Mouse (Mus musculus): ENCODE results near the gene Trappc4.
A peak's percentile ranks its signal among the peaks of the same experiment; 100 is the strongest.
"Not testable (repeated sequence)": the region's sequence is repeated elsewhere in the genome, so short reads cannot be mapped to it uniquely, and the experiment has no call there.

The Trappc4 gene

DNA sequence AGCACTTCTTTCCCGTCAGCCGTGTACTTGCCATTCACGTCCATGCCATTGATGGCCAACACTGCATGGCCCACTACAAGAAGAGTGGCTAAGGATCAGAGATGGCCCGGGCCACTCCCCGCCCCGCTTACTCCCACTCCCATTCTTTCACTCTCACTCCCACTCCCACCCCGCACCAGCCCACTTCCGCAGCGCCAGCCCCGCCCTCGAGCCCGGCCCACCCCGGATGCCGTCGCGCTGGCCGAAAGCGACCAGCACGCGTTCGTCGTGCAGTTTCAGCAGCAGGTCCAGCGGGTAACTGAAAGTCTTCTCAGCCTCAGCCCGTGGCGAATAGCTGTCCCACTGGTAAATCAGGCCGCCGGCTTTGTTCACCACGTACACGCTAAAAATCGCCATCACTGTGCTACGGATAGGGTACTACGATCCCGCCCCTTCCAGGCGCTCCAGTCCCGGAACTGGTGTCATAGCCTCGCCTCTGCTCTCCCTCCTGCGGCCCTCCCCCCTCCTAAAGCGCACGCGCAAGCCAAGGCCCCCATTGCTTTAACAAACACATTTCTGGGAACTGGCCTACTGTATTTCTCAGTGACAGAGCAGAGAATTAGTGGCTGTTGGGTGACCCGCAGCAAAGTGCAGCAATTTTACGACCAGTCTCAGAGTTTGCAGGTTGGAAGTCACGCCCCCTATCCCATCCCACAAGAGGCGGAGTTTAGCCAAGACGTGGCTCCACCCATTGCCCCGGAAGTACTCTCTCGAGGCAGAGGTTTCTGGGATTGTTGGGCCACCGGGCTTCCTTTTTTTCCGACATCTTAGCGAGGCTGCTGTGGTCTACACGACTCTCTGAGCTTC is at the start of gene Trappc4, which contains the start of gene Rps25:
TSS of gene Trappc4 (minus strand) at position 695 of the 846 bp plus-strand sequence.
TSS of gene Rps25 (plus strand) at position 234 of the 846 bp plus-strand sequence.
- DNase-seq (ENCODE audit: low spot score in 2 of 2): peak; percentile 88 to 90

- DNase-seq (ENCODE audit: low spot score in 2 of 2): peak in 1 of 2 experiments; percentile 57
Measured at GRCm38 (mm10) chr9:44454891-44455220, 47.5 kb upstream of the Trappc4 start, which contains the start of gene Upk2. Upk2 (minus strand) TSS chr9:44454976.

- DNase-seq (ENCODE audit: low spot score in 2 of 2): peak; percentile 84 to 85
Measured at GRCm38 (mm10) chr9:44454132-44454890, 46.9 kb upstream of the Trappc4 start.

GRCm38 (mm10) chr9:44450387-44450786 is 43.0 kb upstream of the Trappc4 start:
- no peak for DNase-seq (ENCODE audit: low spot score in 2 of 2)

DNA sequence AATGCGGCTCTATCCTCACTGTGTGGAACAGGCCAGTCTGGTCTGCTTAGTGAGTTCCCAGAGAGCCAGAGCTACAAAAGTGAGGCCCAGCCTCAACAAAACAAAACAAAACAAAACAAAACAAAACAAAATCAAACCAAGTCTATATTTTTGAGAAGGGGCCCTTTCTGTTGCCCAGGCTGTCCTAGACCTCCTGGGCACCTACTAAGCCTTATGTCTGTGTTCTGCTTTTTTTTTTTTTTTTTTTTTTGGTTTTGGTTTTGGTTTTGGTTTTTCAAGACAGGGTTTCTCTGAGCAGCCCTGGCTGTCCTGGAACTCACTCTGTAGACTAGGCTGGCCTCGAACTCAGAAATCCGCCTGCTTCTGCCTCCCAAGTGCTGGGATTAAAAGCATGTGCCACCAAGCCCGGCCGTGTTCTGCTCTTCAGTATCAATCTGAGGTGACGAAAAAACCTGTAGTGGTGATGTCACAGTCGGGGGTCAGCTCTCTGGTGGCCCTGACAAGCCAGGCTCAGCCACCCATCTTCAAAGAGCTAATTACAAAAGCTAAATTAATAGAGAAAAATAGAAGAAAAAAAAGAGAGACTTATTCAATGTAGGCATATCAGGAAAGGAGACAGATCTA is 37.1 kb upstream of the Trappc4 start:
- not testable (repeated sequence) for DNase-seq (ENCODE audit: low spot score in 2 of 2)

DNA sequence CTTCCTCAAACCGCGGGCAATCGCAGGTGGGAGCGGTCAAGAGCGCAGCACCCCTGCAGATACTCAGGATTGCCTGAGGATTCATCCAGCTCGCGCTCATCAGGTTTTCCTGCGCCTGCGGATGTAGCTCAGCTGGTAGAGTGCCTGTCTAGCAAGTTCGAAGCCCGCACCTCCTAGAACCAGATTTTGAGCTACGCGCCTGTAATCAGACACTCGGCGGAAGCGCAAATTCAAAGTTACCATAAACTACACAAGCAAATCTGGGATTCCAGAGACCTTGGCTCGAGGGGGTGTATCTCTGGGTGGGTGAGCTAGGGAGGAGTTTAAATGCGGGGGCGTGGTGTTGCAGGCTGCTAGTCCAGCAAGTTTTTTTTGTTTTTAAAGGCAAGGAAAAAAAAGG is 33.6 kb upstream of the Trappc4 start, which contains the start of gene Foxr1:
TSS of gene Foxr1 (minus strand) at position 176 of the 400 bp plus-strand sequence.
- DNase-seq (ENCODE audit: low spot score in 2 of 2): no peak

- DNase-seq (ENCODE audit: low spot score in 2 of 2): no peak
Measured at GRCm38 (mm10) chr9:44435747-44436146, 28.3 kb upstream of the Trappc4 start.

- DNase-seq (ENCODE audit: low spot score in 2 of 2): no peak
Measured at GRCm38 (mm10) chr9:44432577-44433185, 25.3 kb upstream of the Trappc4 start.

- no peak for DNase-seq (ENCODE audit: low spot score in 2 of 2)
Measured at GRCm38 (mm10) chr9:44423576-44423975, 16.2 kb upstream of the Trappc4 start.

DNA sequence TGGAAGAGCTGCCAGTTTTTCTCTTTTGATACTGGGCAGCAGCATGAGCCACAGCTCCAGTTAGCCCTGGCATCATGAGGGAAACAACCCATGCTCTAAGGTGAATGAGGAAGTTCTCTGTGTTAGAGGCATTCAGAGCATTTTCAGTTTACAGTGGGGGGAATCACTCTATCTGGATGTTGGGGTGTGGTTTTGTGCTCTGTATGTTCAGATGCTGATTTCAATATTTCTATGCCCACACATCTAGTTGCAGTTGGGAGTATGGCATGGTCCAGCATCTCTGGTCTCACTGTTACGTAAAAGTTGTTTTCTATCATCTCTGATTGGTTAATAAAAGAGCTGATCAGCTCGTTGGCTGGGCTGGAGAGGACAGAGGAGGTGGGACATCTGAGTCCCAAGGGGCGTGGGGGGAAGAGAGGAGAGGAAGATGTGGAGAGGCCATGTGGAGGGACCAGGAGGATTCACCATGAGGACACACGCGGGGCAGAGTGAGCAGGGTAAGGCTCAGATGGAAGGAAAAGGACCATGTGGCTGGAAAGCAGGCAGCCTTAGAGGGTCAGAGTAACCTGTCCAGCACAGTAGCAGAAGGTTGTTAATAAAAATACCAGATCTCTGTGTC is 13.0 kb upstream of the Trappc4 start:
- no peak for DNase-seq (ENCODE audit: low spot score in 2 of 2)

GRCm38 (mm10) chr9:44419730-44420129 is 12.3 kb upstream of the Trappc4 start:
- not testable (repeated sequence) for DNase-seq (ENCODE audit: low spot score in 2 of 2)

DNA sequence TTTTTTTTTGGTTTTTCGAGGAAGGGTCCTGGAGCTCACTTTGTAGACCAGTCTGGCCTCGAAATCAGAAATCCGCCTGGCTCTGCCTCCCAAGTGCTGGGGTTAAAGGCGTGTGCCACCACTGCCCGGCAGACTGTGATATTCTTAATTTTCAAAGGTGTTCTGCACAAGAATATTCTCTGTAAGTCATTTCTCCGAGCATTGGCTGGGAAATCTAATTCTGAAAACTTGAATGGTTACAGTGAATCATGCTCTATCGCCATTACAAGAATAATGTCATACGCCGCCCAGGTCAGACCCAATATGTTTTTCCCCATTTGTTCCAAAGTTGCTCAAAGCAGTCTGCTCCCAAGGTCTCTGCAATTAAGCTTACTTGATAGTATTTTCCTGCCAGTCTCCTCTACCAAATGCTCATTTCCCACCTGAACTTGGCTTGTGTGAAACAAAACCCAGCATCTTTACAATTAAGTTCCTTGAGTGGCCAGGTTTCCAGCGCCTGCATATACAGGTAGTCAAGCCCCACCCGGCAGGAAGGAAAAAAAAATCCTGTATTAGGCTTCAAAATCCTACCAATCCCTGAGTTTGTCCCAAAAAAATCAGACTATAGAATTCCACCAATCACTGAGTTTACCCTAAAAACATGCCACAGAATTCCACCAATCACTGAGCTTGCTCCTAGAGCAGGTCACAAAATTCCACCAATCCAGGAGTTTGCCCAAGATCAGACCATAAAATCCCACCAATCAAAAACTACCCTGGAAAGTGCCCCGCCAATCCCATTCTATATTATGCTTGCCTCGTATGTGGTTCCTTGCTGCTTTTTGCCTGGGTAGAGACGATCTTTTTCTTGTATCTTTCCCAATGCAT is 11.4 kb upstream of the Trappc4 start, which contains the start of gene Ccdc84:
TSS of gene Ccdc84 (minus strand) at position 51 of the 867 bp plus-strand sequence.
- DNase-seq (ENCODE audit: low spot score in 2 of 2): no peak

DNA sequence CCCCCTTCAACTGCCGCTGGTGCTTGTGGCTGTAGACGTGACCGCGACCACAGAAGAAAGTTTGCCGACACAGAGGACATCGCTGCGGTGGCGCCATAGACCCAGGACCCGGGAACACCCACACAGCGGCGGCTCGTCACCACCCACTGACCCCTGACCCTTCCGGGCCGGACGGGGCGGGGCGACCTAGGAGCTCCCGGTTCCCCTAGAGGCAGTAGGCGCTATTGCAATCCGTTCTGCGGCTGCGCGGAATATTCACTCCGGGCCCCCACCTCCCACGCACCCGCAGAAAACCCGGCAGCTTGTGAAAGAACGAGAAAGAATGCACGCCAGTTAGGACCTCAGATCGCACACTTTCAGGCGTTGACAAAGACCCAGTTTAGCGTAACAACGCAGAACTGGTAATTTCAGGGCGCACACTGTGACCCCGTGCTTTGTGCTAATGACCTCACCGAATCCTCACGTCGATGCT is 10.5 kb upstream of the Trappc4 start:
- DNase-seq (ENCODE audit: low spot score in 2 of 2): peak; percentile 91 to 97

DNA sequence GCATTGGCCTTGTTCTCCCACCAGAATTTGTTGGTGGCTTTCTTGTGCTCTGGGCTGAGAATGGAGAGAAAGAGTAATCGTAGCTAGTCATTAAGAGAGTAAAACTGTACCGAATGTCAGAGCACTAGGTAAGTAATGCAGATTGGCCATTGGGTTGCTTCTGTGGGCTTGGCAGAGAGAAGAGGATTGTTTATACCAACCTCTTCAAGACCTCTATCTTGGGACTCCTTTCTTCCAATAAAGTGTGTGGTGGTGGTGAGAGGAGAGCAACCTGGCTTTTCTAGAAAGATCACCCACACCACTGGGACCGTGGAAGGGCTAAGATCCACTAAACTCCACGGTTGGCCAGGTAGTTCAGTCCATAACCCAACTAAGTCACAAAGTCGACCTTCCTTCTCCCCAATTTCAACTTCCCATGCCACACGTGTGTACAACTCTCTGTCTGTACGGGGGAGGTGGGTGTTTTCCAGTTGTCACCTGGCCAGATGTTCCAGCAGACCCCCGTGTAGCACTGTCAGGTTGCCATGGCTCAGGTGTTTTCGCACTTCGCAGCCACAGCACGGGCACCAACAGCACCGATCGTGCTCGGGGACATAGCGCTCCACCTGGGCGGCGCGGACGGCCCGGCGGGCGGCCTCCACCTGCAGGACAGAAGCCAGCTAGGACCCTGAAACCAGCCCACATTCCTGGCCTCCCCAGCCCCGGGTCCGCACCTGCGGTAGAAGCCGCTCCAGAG is 9.9 kb upstream of the Trappc4 start:
- DNase-seq (ENCODE audit: low spot score in 2 of 2): no peak

GRCm38 (mm10) chr9:44412781-44413180 is 5.4 kb upstream of the Trappc4 start:
- no peak for DNase-seq (ENCODE audit: low spot score in 2 of 2)

- DNase-seq (ENCODE audit: low spot score in 2 of 2): no peak
Measured at GRCm38 (mm10) chr9:44412306-44412705, 4.9 kb upstream of the Trappc4 start.

DNA sequence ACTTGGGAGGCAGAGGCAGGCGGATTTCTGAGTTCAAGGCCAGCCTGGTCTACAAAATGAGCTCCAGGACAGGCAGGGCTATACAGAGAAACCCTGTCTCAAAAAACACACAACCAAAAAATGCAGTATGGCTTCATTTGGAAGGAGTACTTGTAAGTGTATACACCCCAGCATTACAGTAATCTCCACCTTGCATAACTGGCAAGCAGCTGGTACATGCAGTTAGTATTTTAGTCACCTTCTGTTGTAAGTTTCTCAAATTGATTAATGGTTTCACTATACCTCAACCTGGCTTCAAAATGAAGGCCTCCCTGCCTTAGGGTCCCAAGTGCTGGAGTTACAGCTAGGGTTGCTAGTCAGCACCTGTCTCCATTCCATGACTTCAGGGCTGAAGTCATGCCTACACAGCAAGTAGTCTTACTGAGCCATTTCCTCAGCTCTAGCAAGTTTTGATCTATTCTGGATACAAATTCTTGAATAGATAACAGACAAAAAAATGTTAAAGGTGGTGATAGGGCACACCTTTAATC is 4.3 kb upstream of the Trappc4 start:
- DNase-seq (ENCODE audit: low spot score in 2 of 2): no peak

DNA sequence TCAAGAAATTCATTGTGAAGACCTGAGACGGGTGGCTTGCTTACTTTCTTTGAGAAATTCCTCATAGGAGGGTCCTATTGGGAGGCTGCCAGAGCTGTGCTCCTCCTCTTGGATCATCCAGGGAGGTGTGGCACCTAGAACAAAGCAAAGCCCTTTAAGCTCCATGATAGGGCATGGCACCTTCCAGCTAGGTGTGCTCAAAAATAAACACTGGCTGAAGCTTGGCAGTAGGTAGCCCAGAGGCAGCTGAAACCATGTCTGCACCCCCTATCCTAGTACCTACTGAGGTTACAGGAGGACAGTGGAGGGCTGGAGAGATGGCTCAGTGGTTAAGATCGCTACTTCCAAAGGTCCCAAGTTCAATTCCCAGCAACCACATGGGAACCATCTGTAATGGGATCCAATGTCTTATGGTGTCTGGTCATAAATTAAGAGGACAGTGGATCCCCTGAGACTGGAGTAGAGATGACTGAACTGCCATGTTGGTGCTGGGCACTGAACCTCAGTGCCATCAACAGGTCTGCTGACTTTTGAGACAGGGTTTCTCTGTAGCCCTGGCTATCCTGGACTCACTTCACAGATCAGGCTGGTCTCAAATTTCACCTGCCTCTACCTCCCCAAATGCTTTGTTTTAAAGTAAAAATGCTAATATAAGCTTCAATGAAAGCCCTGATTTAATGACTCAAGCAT is 3.4 kb upstream of the Trappc4 start:
- no peak for DNase-seq (ENCODE audit: low spot score in 2 of 2)
